Mouse (Mus musculus): ENCODE measurements at regions not wholly inside any gene's neighbourhood (a gene's known extent, or its start where the extent isn't known, plus 50 kb on each side); places are given as distances from the start of the nearest gene placed in this dataset.
A peak's percentile ranks its signal among the peaks of the same experiment; 100 is the strongest.

DNA sequence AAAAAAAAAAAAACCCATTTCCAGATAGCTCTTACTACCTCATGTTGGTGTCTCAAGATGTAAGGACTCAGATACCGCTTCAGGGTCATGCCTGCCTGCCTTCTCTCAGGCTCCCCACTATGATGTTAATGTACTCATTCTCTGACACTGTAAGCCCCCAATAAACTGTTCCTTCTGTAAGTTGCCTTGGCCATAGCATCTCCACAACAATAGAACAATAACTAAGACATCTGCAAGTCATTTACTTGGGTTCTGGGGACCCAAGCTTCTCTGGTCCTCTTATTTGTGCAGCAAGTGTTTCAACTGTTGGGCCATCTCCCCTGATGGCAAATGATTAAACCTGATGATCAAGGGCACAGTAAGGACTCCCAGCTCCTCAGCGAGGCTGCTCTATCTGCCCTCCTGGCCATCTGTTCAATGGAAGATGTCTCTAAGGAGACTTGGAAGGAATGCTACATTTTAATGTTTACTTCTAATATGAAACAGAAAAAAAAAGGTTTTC is 520.8 kb upstream of the Rgma start:
- no peak overlapping the region for H3K4me2 ChIP-seq (ENCODE audit: low read length)
- H3K4me1 ChIP-seq (ENCODE audit: control insufficient read depth, insufficient read depth, low read depth, low read length): no peaks in the 10 kb centered on the region
- ATAC-seq: no peak
- no peaks in the 10 kb centered on the region for H3K27me3 ChIP-seq (replicated peaks; ENCODE audit: control insufficient read depth, insufficient read depth, low read length)
- H3K9ac ChIP-seq (ENCODE audit: low read depth, low read length): no peak overlapping the region
- no peaks in the 10 kb centered on the region for H3K36me3 ChIP-seq (ENCODE audit: control insufficient read depth, insufficient read depth, low read length)
- H3K27ac ChIP-seq (ENCODE audit: low read depth, low read length): no peak overlapping the region
- WGBS: 56% methylated on average over 2 of the region's 2 CpGs
- no peaks in the 10 kb centered on the region for H3K9me3 ChIP-seq (ENCODE audit: control insufficient read depth, low read length)
- H3K4me3 ChIP-seq (ENCODE audit: low read length): no peak overlapping the region

DNA sequence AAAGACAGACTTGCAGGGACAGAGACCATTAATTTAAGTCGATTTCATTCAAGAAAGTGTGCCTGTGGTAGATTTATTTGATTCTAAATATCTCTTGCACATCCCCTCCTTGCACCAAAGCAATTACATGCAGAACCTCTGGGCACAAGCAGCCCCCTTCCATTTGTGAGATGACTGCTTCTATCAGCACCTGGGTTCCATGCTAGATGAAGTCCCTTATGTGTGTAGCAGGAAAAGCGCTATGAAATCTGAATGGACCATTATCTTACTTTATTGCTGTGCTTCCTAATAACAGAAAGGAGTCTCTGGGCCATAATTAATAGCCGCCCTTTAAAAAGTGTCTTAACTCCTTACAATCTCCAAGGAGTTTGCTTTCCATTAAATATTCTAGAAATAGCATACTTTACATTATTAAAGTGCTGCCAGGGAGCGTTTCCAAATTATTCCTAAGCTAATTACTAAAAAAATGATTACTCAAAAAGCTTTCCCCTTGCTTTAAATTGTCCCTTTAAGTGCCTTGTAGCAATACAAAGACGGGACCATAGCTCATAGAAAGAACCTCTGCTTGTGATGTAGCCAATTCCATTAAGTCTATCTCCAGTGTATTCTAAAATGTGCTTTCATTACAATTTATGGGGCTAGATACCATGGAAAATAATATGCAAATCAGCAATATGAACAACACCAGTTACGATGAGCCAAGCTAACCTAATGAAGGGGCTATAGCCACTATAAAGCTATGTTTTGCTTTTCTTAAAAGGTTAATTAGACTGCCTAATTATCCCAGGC is 508.1 kb upstream of the Rgma start:
- H3K4me3 ChIP-seq (ENCODE audit: low read length): no peak overlapping the region
- no peak overlapping the region for H3K4me2 ChIP-seq (ENCODE audit: low read length)
- H3K27ac ChIP-seq (ENCODE audit: low read depth, low read length): no peak overlapping the region
- no peaks in the 10 kb centered on the region for H3K27me3 ChIP-seq (replicated peaks; ENCODE audit: control insufficient read depth, insufficient read depth, low read length)
- no peaks in the 10 kb centered on the region for H3K4me1 ChIP-seq (ENCODE audit: control insufficient read depth, insufficient read depth, low read depth, low read length)
- no peaks in the 10 kb centered on the region for H3K9me3 ChIP-seq (ENCODE audit: control insufficient read depth, low read length)
- H3K36me3 ChIP-seq (ENCODE audit: control insufficient read depth, insufficient read depth, low read length): no peaks in the 10 kb centered on the region
- H3K9ac ChIP-seq (ENCODE audit: low read depth, low read length): no peak overlapping the region
- 56% methylated on average over 6 of the region's 6 CpGs for WGBS
- ATAC-seq: peak; percentile 75; the same call in 1 of the 2 replicates

DNA sequence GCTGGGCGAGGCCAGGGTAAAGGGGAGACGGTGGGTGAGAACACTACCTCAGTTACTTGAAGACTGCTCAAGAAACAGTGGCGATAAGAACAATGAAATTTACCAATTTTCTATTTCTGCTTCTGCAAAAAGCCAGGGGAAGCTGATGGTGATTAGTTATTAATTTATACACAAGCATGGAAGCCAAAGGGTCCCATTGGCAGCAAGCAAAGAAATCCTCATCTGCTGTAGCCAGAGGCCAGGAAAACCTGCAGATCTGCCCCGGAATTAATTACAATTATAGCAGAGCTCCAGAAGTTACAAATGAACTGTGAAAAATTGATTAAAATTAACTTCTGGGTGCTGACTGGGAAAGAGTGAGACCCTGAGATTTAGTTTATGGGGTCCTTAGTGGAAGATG is 506.2 kb upstream of the Rgma start:
- H3K4me1 ChIP-seq (ENCODE audit: control insufficient read depth, insufficient read depth, low read depth, low read length): no peaks in the 10 kb centered on the region
- no peak overlapping the region for H3K27ac ChIP-seq (ENCODE audit: low read depth, low read length)
- H3K9ac ChIP-seq (ENCODE audit: low read depth, low read length): no peak overlapping the region
- H3K36me3 ChIP-seq (ENCODE audit: control insufficient read depth, insufficient read depth, low read length): no peaks in the 10 kb centered on the region
- H3K9me3 ChIP-seq (ENCODE audit: control insufficient read depth, low read length): no peaks in the 10 kb centered on the region
- H3K4me2 ChIP-seq (ENCODE audit: low read length): no peak overlapping the region
- 71% methylated on average over 4 of the region's 4 CpGs for WGBS
- H3K4me3 ChIP-seq (ENCODE audit: low read length): no peak overlapping the region
- no peaks in the 10 kb centered on the region for H3K27me3 ChIP-seq (replicated peaks; ENCODE audit: control insufficient read depth, insufficient read depth, low read length)
- no peak for ATAC-seq

DNA sequence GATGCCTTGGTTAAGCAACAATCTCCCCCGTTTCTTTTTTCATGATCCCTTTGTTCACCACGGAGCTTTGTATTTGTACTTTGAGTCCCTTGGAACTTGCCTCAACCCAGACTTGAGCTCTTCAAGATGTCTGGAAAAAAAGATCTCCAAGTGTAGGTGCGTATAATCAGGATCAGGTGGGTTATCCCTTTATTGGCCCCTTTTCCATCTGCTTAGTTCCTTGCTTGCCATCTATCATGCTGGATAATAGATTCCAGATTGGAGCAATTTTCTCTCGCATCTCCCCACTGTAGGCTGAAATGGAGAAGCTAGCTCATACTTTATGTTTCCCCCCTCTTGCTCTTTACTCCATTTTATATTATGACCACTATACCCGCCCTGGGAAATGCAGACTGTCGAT is 474.5 kb upstream of the Rgma start:
- WGBS: 80% methylated on average over 6 of the region's 6 CpGs
- Histone ChIP-seq H3K4me3 (ENCODE audit: low read length) (no peak overlapping the region), H3K4me1 (ENCODE audit: control insufficient read depth, insufficient read depth, low read depth, low read length) (no peaks in the 10 kb centered on the region), H3K36me3 (ENCODE audit: control insufficient read depth, insufficient read depth, low read length) (no peaks in the 10 kb centered on the region), H3K9me3 (ENCODE audit: control insufficient read depth, low read length) (no peaks in the 10 kb centered on the region), H3K27me3 (replicated peaks; ENCODE audit: control insufficient read depth, insufficient read depth, low read length) (no peaks in the 10 kb centered on the region), H3K9ac (ENCODE audit: low read depth, low read length) (no peak overlapping the region), H3K27ac (ENCODE audit: low read depth, low read length) (no peak overlapping the region), H3K4me2 (ENCODE audit: low read length) (no peak overlapping the region)
- no peak for ATAC-seq

DNA sequence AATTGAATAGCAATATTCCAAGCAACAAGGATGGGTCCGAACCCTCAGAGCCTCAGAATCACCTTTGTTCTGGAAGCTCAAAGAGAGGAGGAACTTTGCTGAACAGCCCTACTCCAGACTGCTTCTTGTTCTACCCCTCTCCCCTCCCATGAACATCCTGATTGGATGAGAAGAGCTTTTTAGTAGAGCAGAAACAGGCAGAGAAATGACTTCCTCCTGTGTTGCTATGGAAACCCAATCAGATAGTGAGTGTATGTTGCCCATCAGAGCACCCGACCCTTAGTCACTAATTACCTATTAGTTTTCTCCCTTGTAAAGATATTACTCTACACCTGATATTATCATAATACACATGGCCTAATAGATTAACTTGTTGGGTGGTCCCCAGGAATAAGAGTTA is 469.4 kb upstream of the Rgma start:
- Histone ChIP-seq H3K27me3 (replicated peaks; ENCODE audit: control insufficient read depth, insufficient read depth, low read length) (no peaks in the 10 kb centered on the region), H3K4me1 (ENCODE audit: control insufficient read depth, insufficient read depth, low read depth, low read length) (no peaks in the 10 kb centered on the region), H3K9ac (ENCODE audit: low read depth, low read length) (no peak overlapping the region), H3K4me3 (ENCODE audit: low read length) (no peak overlapping the region), H3K36me3 (ENCODE audit: control insufficient read depth, insufficient read depth, low read length) (no peaks in the 10 kb centered on the region), H3K27ac (ENCODE audit: low read depth, low read length) (no peak overlapping the region), H3K4me2 (ENCODE audit: low read length) (no peak overlapping the region), H3K9me3 (ENCODE audit: control insufficient read depth, low read length) (no peaks in the 10 kb centered on the region)
- 46% methylated on average over 2 of the region's 2 CpGs for WGBS
- ATAC-seq: peak; percentile 52; the same call in 1 of the 2 replicates

DNA sequence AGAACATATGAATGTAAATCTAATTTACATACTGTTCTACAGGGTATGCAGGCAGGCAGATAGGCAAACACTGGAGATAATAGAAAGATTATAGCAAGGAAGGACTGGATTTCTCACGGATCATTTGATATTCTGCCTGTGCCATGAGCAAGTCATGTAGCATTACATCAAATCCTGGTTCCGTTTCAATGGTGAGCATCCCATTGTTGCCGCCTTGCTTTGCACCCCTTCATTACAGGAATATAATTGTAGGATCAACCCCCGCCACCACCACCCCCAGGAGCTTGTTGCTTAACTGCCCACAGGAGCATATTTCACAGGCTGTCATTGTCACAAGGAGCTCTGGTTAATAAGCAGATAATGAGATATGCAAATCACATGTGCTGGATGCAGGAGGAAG is 468.8 kb upstream of the Rgma start:
- no peak for ATAC-seq

DNA sequence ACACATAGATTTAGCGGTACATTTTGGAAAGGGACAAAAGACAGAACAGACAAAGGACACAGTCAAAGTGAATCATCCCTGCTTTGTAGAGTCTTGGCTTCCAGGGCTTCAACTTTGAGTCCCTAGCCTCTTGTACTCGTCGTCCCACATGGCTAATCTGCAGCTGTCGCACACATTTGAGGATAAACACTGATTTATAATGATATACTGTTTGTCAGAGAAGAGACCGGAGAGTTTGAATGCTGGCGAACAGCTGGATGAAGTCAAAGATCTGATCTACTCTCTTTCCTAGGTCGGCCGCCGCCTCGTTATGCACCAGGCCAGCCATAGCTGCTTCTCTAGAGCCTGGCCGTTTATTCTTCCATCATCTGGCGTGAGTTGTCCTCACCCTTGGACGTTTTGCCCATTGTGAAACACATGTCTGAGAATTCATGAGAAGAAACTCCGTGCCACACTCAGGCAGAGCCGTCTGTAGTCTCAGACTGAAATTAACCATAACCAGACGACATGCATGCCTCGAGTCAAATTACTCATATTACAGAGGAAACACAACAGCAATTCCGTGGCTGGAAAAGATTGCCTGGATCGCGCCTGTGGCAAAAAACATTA is 448.4 kb upstream of the Rgma start:
- no peaks in the 10 kb centered on the region for H3K4me1 ChIP-seq (ENCODE audit: control insufficient read depth, insufficient read depth, low read depth, low read length)
- H3K27ac ChIP-seq (ENCODE audit: low read depth, low read length): no peak overlapping the region
- H3K4me3 ChIP-seq (ENCODE audit: low read length): no peak overlapping the region
- WGBS: 67% methylated on average over 20 of the region's 20 CpGs
- H3K9me3 ChIP-seq (ENCODE audit: control insufficient read depth, low read length): no peaks in the 10 kb centered on the region
- no peaks in the 10 kb centered on the region for H3K36me3 ChIP-seq (ENCODE audit: control insufficient read depth, insufficient read depth, low read length)
- H3K27me3 ChIP-seq (replicated peaks; ENCODE audit: control insufficient read depth, insufficient read depth, low read length): no peaks in the 10 kb centered on the region
- H3K9ac ChIP-seq (ENCODE audit: low read depth, low read length): no peak overlapping the region
- H3K4me2 ChIP-seq (ENCODE audit: low read length): no peak overlapping the region
- ATAC-seq: no peak

More for the DNA sequence above, 468.8 kb upstream of the Rgma start:
- Histone ChIP-seq H3K4me1 (ENCODE audit: control insufficient read depth, insufficient read depth, low read depth, low read length) (no peaks in the 10 kb centered on the region), H3K36me3 (ENCODE audit: control insufficient read depth, insufficient read depth, low read length) (no peaks in the 10 kb centered on the region), H3K9ac (ENCODE audit: low read depth, low read length) (no peak overlapping the region), H3K4me3 (ENCODE audit: low read length) (no peak overlapping the region), H3K9me3 (ENCODE audit: control insufficient read depth, low read length) (no peaks in the 10 kb centered on the region), H3K27ac (ENCODE audit: low read depth, low read length) (0 out of 2 replicates have a peak overlapping the region, but pooled peaks have one; percentile 39), H3K4me2 (ENCODE audit: low read length) (no peak overlapping the region), H3K27me3 (replicated peaks; ENCODE audit: control insufficient read depth, insufficient read depth, low read length) (no peaks in the 10 kb centered on the region)
- WGBS: 43% methylated on average over 4 of the region's 4 CpGs

DNA sequence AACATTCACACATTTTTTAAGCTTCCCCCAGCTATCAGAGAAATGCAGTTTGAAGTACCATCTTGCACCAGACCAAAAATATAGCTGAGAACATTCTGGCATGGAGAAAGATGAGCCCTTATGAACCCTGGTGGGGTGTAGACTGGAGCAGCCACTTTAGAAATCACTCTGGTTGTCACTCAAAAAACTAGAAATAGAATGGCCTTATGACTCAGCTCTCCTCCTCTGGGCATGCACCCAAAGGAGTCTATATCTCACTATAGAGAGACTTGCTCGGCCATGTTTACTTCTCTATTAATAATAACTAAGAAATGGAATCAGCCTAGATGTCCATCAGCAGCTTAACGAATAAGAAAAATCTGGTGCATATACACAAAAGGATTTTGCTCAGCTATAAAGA is 436.5 kb upstream of the Rgma start:
- Histone ChIP-seq H3K4me1 (ENCODE audit: control insufficient read depth, insufficient read depth, low read depth, low read length) (no peaks in the 10 kb centered on the region), H3K4me2 (ENCODE audit: low read length) (no peak overlapping the region), H3K9me3 (ENCODE audit: control insufficient read depth, low read length) (no peaks in the 10 kb centered on the region), H3K36me3 (ENCODE audit: control insufficient read depth, insufficient read depth, low read length) (no peaks in the 10 kb centered on the region), H3K27ac (ENCODE audit: low read depth, low read length) (no peak overlapping the region), H3K27me3 (replicated peaks; ENCODE audit: control insufficient read depth, insufficient read depth, low read length) (no peaks in the 10 kb centered on the region), H3K9ac (ENCODE audit: low read depth, low read length) (no peak overlapping the region), H3K4me3 (ENCODE audit: low read length) (no peak overlapping the region)
- no peak for ATAC-seq
- WGBS: 76% methylated on average over 2 of the region's 2 CpGs

DNA sequence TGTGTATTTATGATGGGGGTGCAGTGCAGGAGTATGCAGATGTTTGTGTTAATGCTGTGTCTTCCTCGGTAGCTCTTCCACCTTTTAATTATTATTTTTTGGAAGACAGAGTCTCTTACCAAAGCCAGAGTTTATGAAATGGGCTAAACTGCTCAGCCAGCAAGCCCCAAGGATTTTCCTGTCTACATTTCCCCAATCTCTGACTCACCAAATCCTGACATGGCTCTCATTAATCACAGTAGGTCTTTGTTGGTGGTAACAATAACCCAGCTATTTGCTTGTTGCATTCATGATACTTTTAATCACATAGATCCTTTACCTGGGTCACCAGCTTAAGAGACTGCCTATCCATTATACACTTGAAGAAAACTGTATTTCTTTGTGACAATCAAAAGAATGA is 427.8 kb upstream of the Rgma start:
- Histone ChIP-seq H3K27ac (ENCODE audit: low read depth, low read length) (no peak overlapping the region), H3K27me3 (replicated peaks; ENCODE audit: control insufficient read depth, insufficient read depth, low read length) (no peaks in the 10 kb centered on the region), H3K9ac (ENCODE audit: low read depth, low read length) (no peak overlapping the region), H3K4me1 (ENCODE audit: control insufficient read depth, insufficient read depth, low read depth, low read length) (no peaks in the 10 kb centered on the region), H3K36me3 (ENCODE audit: control insufficient read depth, insufficient read depth, low read length) (no peaks in the 10 kb centered on the region), H3K9me3 (ENCODE audit: control insufficient read depth, low read length) (no peaks in the 10 kb centered on the region), H3K4me3 (ENCODE audit: low read length) (no peak overlapping the region), H3K4me2 (ENCODE audit: low read length) (no peak overlapping the region)
- whole genome bisulfite sequencing: 82% methylated on average over 1 of the region's 1 CpGs
- ATAC-seq: no peak
